Mouse (Mus musculus): ENCODE data around the gene Fbxl15.

- no peak for TF ChIP-seq POLR2A (IDR thresholded peaks at IDR 0.05; ENCODE audit: control insufficient read depth, low read depth, low read length)
- TF ChIP-seq CTCF (IDR thresholded peaks at IDR 0.05; ENCODE audit: control insufficient read depth, insufficient read depth, insufficient replicate concordance, low read depth, low read length): no peak
Observed at GRCm38 (mm10) chr19:46314872-46315742, 12.9 kb upstream of the Fbxl15 start.

All from testis, adult 2 months (tissue).